Comparison of ENCODE assay signal across 23 mouse cellular contexts in the genomic region with DNA sequence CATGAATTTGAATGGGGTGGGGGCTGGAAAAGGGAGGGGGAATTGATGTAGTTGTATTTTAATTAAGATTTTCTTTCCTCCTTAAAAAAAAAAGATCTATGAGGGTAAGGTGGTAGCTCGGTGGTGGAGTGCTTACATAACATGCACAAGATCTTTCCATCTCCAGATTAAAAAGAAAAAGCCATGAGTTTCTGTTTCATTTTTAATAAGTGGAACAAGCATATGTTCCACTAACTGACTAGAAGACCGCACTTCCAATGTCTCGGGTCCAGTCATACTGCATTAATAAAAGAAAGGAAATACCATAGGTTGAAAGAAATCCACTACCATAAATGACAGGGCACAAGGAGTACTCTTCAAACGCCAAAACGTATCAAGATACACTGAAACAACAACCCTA. TPM values are rescaled to one million over a fixed set of nuclear protein-coding genes. Genes with fewer than 3 reads are reported as not detected.
DNase-seq lines count a peak whose midpoint lies in the region; ATAC-seq and TF ChIP-seq lines count a peak whose summit lies in the region.
"Had no signal": no experiment of that assay in that cellular context is flagged by ENCODE, and none has a peak within 500 bp of the region (broad histone marks: within the 10 kb centered on the region; RNA-seq: fewer than 3 reads in every experiment).

No protein-coding gene starts in this region.

- peak overlapping the region; percentile 40 for H3K4me2 ChIP-seq in liver, embryonic 11.5 days
- H3K4me2 ChIP-seq in liver, postnatal 0 days (ENCODE audit: low read depth, low read length) = no peak overlapping the region
- H3K4me2 ChIP-seq in liver, embryonic 13.5 days = peak overlapping the region; percentile 28
- H3K4me2 ChIP-seq in hindbrain, postnatal 0 days (ENCODE audit: low read depth, low read length) = no peak overlapping the region
- H3K4me2 ChIP-seq: heart, embryonic 13.5 days; hindbrain, embryonic 14.5 days; lung, embryonic 15.5 days; stomach, embryonic 15.5 days had no signal

- H3K27ac ChIP-seq in liver, embryonic 11.5 days (ENCODE audit: low read depth, low read length) = no peak overlapping the region; the same call in 1 of the 2 replicates
- no peak overlapping the region for H3K27ac ChIP-seq in liver, postnatal 0 days (ENCODE audit: low read depth)
- H3K27ac ChIP-seq in liver, embryonic 13.5 days = peak overlapping the region; percentile 56
- H3K27ac ChIP-seq in hindbrain, postnatal 0 days = no peak overlapping the region
- H3K27ac ChIP-seq: forebrain, embryonic 10.5 days; heart, embryonic 13.5 days; hindbrain, embryonic 14.5 days; left cerebral cortex, adult 2 months; lung, embryonic 15.5 days; stomach, embryonic 15.5 days had no signal

- no peak for DNase-seq in liver, embryonic 11.5 days (ENCODE audit: low spot score)
- no peak for DNase-seq in liver, postnatal 0 days
- DNase-seq in liver, embryonic 13.5 days = no peak
- DNase-seq in kidney, adult 11 months = no peak
- DNase-seq in lung, postnatal 36 days = no peak
- DNase-seq in hindbrain, postnatal 0 days (ENCODE audit: low spot score) = no peak
- DNase-seq: cerebellum, adult 11 months; cerebellum, adult 9-11 months; gastrocnemius, postnatal 36 days; kidney, adult 18-20 months; kidney, postnatal 4 days; lung, postnatal 4 days; thymus, postnatal 36 days had no signal

- no peaks in the 10 kb centered on the region for H3K27me3 ChIP-seq in liver, embryonic 11.5 days (replicated peaks; ENCODE audit: control insufficient read depth, insufficient read depth, low read length)
- no peaks in the 10 kb centered on the region for H3K27me3 ChIP-seq in liver, postnatal 0 days (ENCODE audit: insufficient read depth, low read length)
- H3K27me3 ChIP-seq in liver, embryonic 13.5 days = no peaks in the 10 kb centered on the region
- no peaks in the 10 kb centered on the region for H3K27me3 ChIP-seq in hindbrain, postnatal 0 days (ENCODE audit: insufficient read depth, low read length)
- H3K27me3 ChIP-seq: heart, embryonic 13.5 days; lung, embryonic 15.5 days; stomach, embryonic 15.5 days had no signal

- ATAC-seq in liver, embryonic 11.5 days (replicated peaks; ENCODE audit: low FRiP score) = no peak
- ATAC-seq in liver, postnatal 0 days = no peak
- peak; percentile 37 for ATAC-seq in activated CD4-positive, CD25-positive, alpha-beta regulatory T cell, adult 4 months
- no peak for ATAC-seq in liver, embryonic 13.5 days (ENCODE audit: low read depth)
- ATAC-seq in hindbrain, postnatal 0 days = no peak
- ATAC-seq: forebrain, embryonic 16.5 days; midbrain, embryonic 16.5 days had no signal

- peaks cover 9% of the 10 kb centered on the region; the same call in 1 of the 2 replicates for H3K36me3 ChIP-seq in liver, embryonic 11.5 days (ENCODE audit: control insufficient read depth, insufficient read depth, low read length)
- H3K36me3 ChIP-seq in liver, postnatal 0 days (replicated peaks; ENCODE audit: insufficient read depth, low read length) = peaks cover 15% of the 10 kb centered on the region
- peaks cover 25% of the 10 kb centered on the region for H3K36me3 ChIP-seq in liver, embryonic 13.5 days
- peaks cover 4% of the 10 kb centered on the region; the same call in 1 of the 2 replicates for H3K36me3 ChIP-seq in hindbrain, postnatal 0 days (ENCODE audit: insufficient read depth, low read length)
- H3K36me3 ChIP-seq: stomach, embryonic 15.5 days had no signal

- TF ChIP-seq CTCF in liver, postnatal 0 days (IDR thresholded peaks at IDR 0.05; ENCODE audit: low read depth) = no peak
- no peak for TF ChIP-seq CTCF in hindbrain, postnatal 0 days (IDR thresholded peaks at IDR 0.05; ENCODE audit: low read depth)

- no peak for TF ChIP-seq EP300 in liver, postnatal 0 days (IDR thresholded peaks at IDR 0.05; ENCODE audit: low read depth)

- peaks cover 22% of the 10 kb centered on the region for H3K4me1 ChIP-seq in liver, embryonic 11.5 days (replicated peaks; ENCODE audit: control insufficient read depth, insufficient read depth, low read length)
- peaks cover 22% of the 10 kb centered on the region for H3K4me1 ChIP-seq in liver, postnatal 0 days (ENCODE audit: insufficient read depth)
- H3K4me1 ChIP-seq in liver, embryonic 13.5 days (replicated peaks) = peaks cover 58% of the 10 kb centered on the region
- H3K4me1 ChIP-seq in hindbrain, postnatal 0 days (ENCODE audit: insufficient read depth, low read length) = no peaks in the 10 kb centered on the region
- H3K4me1 ChIP-seq: stomach, embryonic 15.5 days had no signal

- no peak overlapping the region for H3K9ac ChIP-seq in liver, embryonic 11.5 days (ENCODE audit: low read depth, low read length)
- H3K9ac ChIP-seq in liver, postnatal 0 days (replicated peaks) = no peak overlapping the region
- no peak overlapping the region for H3K9ac ChIP-seq in liver, embryonic 13.5 days
- H3K9ac ChIP-seq in hindbrain, postnatal 0 days (replicated peaks; ENCODE audit: low read length) = no peak overlapping the region
- H3K9ac ChIP-seq: heart, embryonic 13.5 days; hindbrain, embryonic 14.5 days; lung, embryonic 15.5 days; stomach, embryonic 15.5 days had no signal

- 85% methylated on average over 5 of the region's 5 CpGs for WGBS in liver, embryonic 11.5 days
- 73% methylated on average over 5 of the region's 5 CpGs for WGBS in liver, postnatal 0 days (ENCODE audit: insufficient replicate concordance)
- WGBS in liver, embryonic 13.5 days (ENCODE audit: insufficient replicate concordance) = 71% methylated on average over 5 of the region's 5 CpGs
- 88% methylated on average over 5 of the region's 5 CpGs for WGBS in hindbrain, postnatal 0 days

- no peaks in the 10 kb centered on the region for H3K9me3 ChIP-seq in liver, embryonic 11.5 days (ENCODE audit: control insufficient read depth, low read length)
- H3K9me3 ChIP-seq in liver, postnatal 0 days (ENCODE audit: low read length) = no peaks in the 10 kb centered on the region
- no peaks in the 10 kb centered on the region for H3K9me3 ChIP-seq in liver, embryonic 13.5 days (replicated peaks)
- H3K9me3 ChIP-seq in hindbrain, postnatal 0 days (ENCODE audit: low read length) = no peaks in the 10 kb centered on the region
- H3K9me3 ChIP-seq: forebrain, embryonic 10.5 days; heart, embryonic 13.5 days; lung, embryonic 15.5 days; stomach, embryonic 15.5 days had no signal

- H3K4me3 ChIP-seq in liver, embryonic 11.5 days (ENCODE audit: low read depth, low read length) = no peak overlapping the region
- H3K4me3 ChIP-seq in liver, postnatal 0 days (ENCODE audit: low read depth, low read length) = no peak overlapping the region
- no peak overlapping the region for H3K4me3 ChIP-seq in liver, embryonic 13.5 days (replicated peaks)
- H3K4me3 ChIP-seq in hindbrain, postnatal 0 days (ENCODE audit: low read length) = no peak overlapping the region
- H3K4me3 ChIP-seq: forebrain, embryonic 10.5 days; heart, embryonic 13.5 days; left cerebral cortex, adult 2 months; lung, embryonic 15.5 days; myocyte; stomach, embryonic 15.5 days had no signal

RNA-seq across cellular contexts. Expression of gene Nrip1, which starts 18.4 kb away (rescaled TPM):
- polyA plus RNA-seq in liver, embryonic 11.5 days (2014; fragmentation: Nextera tagmentation; extraction: Ambion mirVana) = 35.0 and 37.3 TPM in 2 replicates
- 9.6 and 11.2 TPM in 2 replicates for polyA plus RNA-seq in liver, postnatal 0 days (2015; fragmentation: Nextera tagmentation; extraction: Ambion mirVana)
- polyA plus RNA-seq in activated CD4-positive, CD25-positive, alpha-beta regulatory T cell, adult 4 months (2017; shearing (Covaris generic)) = 10 to 100 TPM; 31.6 to 41.4 TPM
- polyA plus RNA-seq in liver, embryonic 13.5 days (2015; fragmentation: Nextera tagmentation; extraction: Ambion mirVana) = 20.2 and 20.4 TPM in 2 replicates
- total RNA-seq in hindbrain, postnatal 0 days (2014; rRNA removed) = 26.5 and 29.3 TPM in 2 replicates
- 26.8 and 30.0 TPM in 2 replicates for polyA plus RNA-seq in hindbrain, postnatal 0 days (2015; fragmentation: Nextera tagmentation; extraction: Ambion mirVana)

Comparison
In these comparisons a context has a peak if more than half of its experiments do, and no peak if none do; other contexts are left out.
1. H3K4me2 ChIP-seq: peak in liver, embryonic 11.5 days (single experiment) and liver, embryonic 13.5 days (single experiment); none in liver, postnatal 0 days (single experiment) and hindbrain, postnatal 0 days (single experiment).